Mouse (Mus musculus) heart, embryonic 12.5 days (tissue): Measurements from ENCODE around the gene Nmu. TPM values are rescaled to one million over a fixed set of nuclear protein-coding genes. Genes with fewer than 3 reads are reported as not detected.

ENCODE experiments used
- ATAC-seq: fragments of 200-750 bp; cut with Nextera tagmentation; 2 replicates; pipeline ENCODE4 v1.8.0; 2017; ENCODE audit warnings: moderate TSS enrichment, moderate library complexity; ENCODE audit not compliant: insufficient number of reproducible peaks, low FRiP score
- H3K27ac ChIP-seq: fragments of 300-500 bp; sonication (generic); 2 replicates; pipeline ENCODE4 v1.5.1; 2016; ENCODE audit warnings: mild to moderate bottlenecking, moderate library complexity; ENCODE audit not compliant: poor library complexity, severe bottlenecking
- H3K27me3 ChIP-seq: fragments of 300-500 bp; sonication (generic); replicated peaks from 2 replicates; pipeline ENCODE4 v1.6.1; 2016; ENCODE audit warnings: mild to moderate bottlenecking, moderate library complexity
- H3K36me3 ChIP-seq: fragments of 300-500 bp; sonication (generic); 2 replicates; pipeline ENCODE4 v1.6.1; 2016; ENCODE audit warnings: mild to moderate bottlenecking, moderate library complexity
- H3K4me1 ChIP-seq: fragments of 300-500 bp; sonication (generic); replicated peaks from 2 replicates; pipeline ENCODE4 v1.6.1; 2016; ENCODE audit warnings: mild to moderate bottlenecking
- H3K4me2 ChIP-seq: fragments of 300-500 bp; sonication (generic); 2 replicates; pipeline ENCODE4 v1.6.1; 2016; ENCODE audit warnings: mild to moderate bottlenecking, moderate library complexity
- H3K4me3 ChIP-seq: fragments of 300-500 bp; sonication (generic); 2 replicates; pipeline ENCODE4 v1.5.1; 2016; ENCODE audit warnings: mild to moderate bottlenecking
- H3K9ac ChIP-seq: fragments of 300-500 bp; sonication (generic); 2 replicates; pipeline ENCODE4 v1.6.1; 2016; ENCODE audit warnings: mild to moderate bottlenecking, moderate library complexity
- H3K9me3 ChIP-seq: fragments of 300-500 bp; sonication (generic); replicated peaks from 2 replicates; pipeline ENCODE4 v1.6.1; 2016; ENCODE audit warnings: mild to moderate bottlenecking, moderate library complexity
- WGBS: fragments of 180-500 bp; shearing (Covaris S2); methylation state at CpG from one replicate; pipeline ENCODE4 v1.1.7; 2016; 5-methylcytosine and 5-hydroxymethylcytosine counted together
- polyA plus RNA-seq: library from polyadenylated mRNA; unstranded; fragments of >200 nt; fragmentation: Nextera tagmentation; extraction: Ambion mirVana; gene quantifications from 2 replicates; pipeline ENCODE4 v1.2.1, GENCODE M21; 2016

Nmu gene
- polyA plus RNA-seq, 1 experiment from 2014 or later, result not detected

DNA sequence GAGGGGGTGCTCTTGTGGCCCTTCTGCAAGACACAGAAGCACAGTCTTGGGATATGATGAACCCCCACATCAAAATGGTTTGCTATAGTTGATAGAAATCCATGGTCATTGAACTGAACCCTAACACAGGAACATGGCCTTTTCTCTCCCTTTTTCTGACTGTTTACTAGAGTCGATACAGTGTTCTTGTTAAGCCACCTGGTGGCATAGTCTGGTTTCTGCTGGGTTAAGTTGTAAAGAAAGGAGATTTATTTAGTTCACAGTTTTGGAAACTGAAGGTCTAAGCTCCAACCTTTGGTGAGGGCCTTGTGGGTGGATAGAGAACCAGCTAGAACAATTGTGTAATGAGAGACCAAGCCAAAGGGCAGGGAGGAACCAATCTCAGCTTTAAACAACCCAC lies 3.5 kb downstream of the Nmu start:
- 50% methylated on average over 1 of the region's 1 CpGs for WGBS
- Histone ChIP-seq H3K9me3 (no peaks in the 10 kb centered on the region), H3K4me3 (no peak overlapping the region), H3K36me3 (no peaks in the 10 kb centered on the region), H3K9ac (no peak overlapping the region), H3K4me1 (peaks cover 12% of the 10 kb centered on the region), H3K27me3 (peaks cover 37% of the 10 kb centered on the region), H3K4me2 (no peak overlapping the region), H3K27ac (no peak overlapping the region)
- no peak for ATAC-seq

GRCm38 (mm10) chr5:76351953-76352611 lies 11.5 kb downstream of the Nmu start:
- no peaks in the 10 kb centered on the region for H3K36me3 ChIP-seq
- H3K9me3 ChIP-seq, result no peaks in the 10 kb centered on the region
- no peak overlapping the region for H3K9ac ChIP-seq
- 74% methylated on average over 7 of the region's 7 CpGs for WGBS
- H3K27ac ChIP-seq, result no peak overlapping the region
- H3K4me1 ChIP-seq, result no peaks in the 10 kb centered on the region
- no peak overlapping the region for H3K4me3 ChIP-seq
- no peak for ATAC-seq
- H3K27me3 ChIP-seq, result no peaks in the 10 kb centered on the region
- H3K4me2 ChIP-seq, result no peak overlapping the region

DNA sequence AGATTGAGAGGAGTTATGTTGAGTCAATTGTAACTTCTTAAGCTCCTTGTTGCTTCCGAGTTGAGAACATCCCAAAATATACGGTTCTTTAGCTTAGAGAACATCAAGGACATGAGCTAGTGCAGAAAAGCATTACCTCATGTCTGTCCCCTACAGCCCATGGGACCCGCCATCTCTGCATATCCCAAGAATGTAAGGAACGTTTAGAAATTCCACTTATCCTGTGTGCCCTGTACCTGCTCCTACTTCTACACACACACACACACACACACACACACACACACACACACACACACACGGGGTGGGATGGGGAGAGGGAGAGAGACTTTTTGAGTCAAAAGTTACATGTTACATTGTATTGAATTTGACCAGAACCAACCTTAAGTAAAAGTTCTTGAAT lies 12.1 kb downstream of the Nmu start:
- Histone ChIP-seq H3K4me1 (no peaks in the 10 kb centered on the region), H3K27me3 (no peaks in the 10 kb centered on the region), H3K36me3 (no peaks in the 10 kb centered on the region), H3K4me3 (no peak overlapping the region), H3K9me3 (no peaks in the 10 kb centered on the region), H3K9ac (no peak overlapping the region), H3K27ac (no peak overlapping the region), H3K4me2 (no peak overlapping the region)
- WGBS, result 76% methylated on average over 5 of the region's 5 CpGs
- no peak for ATAC-seq

DNA sequence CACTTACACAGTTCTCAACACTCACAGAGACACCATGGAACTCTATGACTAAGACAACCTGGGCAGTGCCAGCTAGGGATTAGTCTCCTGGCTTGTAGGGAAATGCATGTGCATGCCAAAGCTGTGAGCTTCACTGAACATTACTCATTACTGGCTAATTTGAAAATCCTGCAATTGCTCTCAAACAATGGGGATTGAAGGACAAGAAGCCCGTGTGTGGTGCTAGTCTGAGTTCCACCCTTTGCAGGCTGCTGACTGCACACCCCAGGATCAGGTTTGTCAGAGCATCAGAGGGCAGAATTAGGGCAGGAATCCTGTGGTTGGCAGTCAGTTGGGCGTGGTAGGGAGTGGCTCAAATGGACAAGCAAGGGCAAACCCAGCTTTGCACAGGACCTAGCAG lies 17.5 kb downstream of the Nmu start:
- H3K27me3 ChIP-seq, result no peaks in the 10 kb centered on the region
- H3K4me1 ChIP-seq, result no peaks in the 10 kb centered on the region
- no peaks in the 10 kb centered on the region for H3K36me3 ChIP-seq
- no peak overlapping the region for H3K4me2 ChIP-seq
- no peak overlapping the region for H3K9ac ChIP-seq
- ATAC-seq, result no peak
- H3K9me3 ChIP-seq, result no peaks in the 10 kb centered on the region
- WGBS, result 63% methylated on average over 2 of the region's 2 CpGs
- H3K27ac ChIP-seq, result no peak overlapping the region
- H3K4me3 ChIP-seq, result no peak overlapping the region

DNA sequence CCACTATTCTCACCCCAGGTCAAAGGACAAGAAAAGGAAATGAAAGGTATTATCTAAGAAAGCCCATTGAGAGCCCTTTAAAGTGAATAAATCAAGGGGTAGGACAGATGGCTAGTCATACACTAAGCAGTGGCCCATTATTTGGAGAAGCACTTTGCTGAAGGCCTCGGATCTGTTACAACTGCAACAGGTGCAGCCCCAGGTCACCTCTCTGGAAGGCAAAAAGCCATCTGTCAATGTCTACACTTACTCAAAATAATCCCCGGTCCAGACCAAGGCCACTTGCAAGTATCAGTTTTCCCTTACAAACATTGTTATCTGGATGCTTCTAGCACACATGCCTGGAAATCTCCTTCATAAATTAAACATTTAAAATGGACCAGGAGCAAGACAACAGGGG lies 22.7 kb downstream of the Nmu start:
- 72% methylated on average over 2 of the region's 2 CpGs for WGBS
- Histone ChIP-seq H3K36me3 (no peaks in the 10 kb centered on the region), H3K4me1 (no peaks in the 10 kb centered on the region), H3K27ac (no peak overlapping the region), H3K4me3 (no peak overlapping the region), H3K9ac (no peak overlapping the region), H3K27me3 (no peaks in the 10 kb centered on the region), H3K9me3 (no peaks in the 10 kb centered on the region), H3K4me2 (no peak overlapping the region)
- ATAC-seq, result no peak

DNA sequence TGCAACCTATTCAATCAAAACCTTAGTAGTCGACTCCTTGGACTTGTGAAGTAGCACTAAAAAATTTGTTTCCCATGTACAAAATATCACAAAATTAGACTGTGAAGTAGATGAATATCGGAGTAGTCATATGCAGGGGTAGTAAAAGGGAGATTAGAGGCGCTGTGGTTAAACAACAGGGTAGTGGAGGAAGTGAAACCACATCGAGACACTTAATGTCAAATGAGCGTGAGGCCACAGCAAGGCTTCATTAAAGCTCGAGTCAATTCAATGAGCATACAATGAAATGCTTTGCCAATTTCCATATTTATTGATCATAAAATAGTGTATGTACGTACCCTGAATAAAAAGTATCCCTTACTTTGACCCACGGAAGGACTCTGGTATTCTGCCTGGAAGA lies 26.5 kb downstream of the Nmu start:
- H3K36me3 ChIP-seq, result no peaks in the 10 kb centered on the region
- no peaks in the 10 kb centered on the region for H3K9me3 ChIP-seq
- no peak overlapping the region for H3K27ac ChIP-seq
- WGBS, result 85% methylated on average over 8 of the region's 8 CpGs
- H3K27me3 ChIP-seq, result no peaks in the 10 kb centered on the region
- no peaks in the 10 kb centered on the region for H3K4me1 ChIP-seq
- no peak overlapping the region for H3K4me3 ChIP-seq
- no peak overlapping the region for H3K9ac ChIP-seq
- ATAC-seq, result no peak
- no peak overlapping the region for H3K4me2 ChIP-seq

GRCm38 (mm10) chr5:76333833-76334232 lies 29.8 kb downstream of the Nmu start:
- H3K4me1 ChIP-seq, result no peaks in the 10 kb centered on the region
- WGBS, result 84% methylated on average over 4 of the region's 4 CpGs
- no peak overlapping the region for H3K9ac ChIP-seq

DNA sequence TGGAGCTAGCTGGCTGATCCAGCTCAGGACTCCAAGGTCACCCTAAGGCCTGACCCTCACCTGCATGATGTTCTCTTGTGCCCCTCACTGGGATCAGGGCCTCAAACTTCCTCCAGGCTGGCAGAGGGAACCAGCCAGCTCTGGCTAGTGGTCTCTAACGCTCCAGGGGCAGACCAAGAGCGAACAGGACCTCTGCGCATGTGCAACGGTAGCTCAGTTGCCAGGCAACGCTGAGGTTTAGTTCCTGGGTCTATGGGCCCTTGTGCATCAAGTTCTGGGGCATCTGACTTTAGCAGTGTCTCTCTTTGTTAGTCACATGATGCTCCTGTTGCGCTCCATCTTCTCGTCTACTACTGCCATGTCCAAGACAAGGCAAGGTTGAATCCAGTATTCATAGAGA lies 32.6 kb downstream of the Nmu start, which contains the start of gene Pdcl2:
Pdcl2 (minus strand) TSS at position 204 of the 400 bp plus-strand sequence.
- WGBS, result 86% methylated on average over 7 of the region's 7 CpGs
- H3K27ac ChIP-seq, result no peak within 1 kb of the TSS
- no peaks in the 10 kb centered on the region for H3K27me3 ChIP-seq
- ATAC-seq, result no peak
- no peak within 1 kb of the TSS for H3K4me2 ChIP-seq
- H3K4me3 ChIP-seq, result no peak within 1 kb of the TSS
- H3K9me3 ChIP-seq, result no peaks in the 10 kb centered on the region
- no peak within 1 kb of the TSS for H3K9ac ChIP-seq
- no peaks in the 10 kb centered on the region for H3K36me3 ChIP-seq
- no peaks in the 10 kb centered on the region for H3K4me1 ChIP-seq

More at GRCm38 (mm10) chr5:76333833-76334232, 29.8 kb downstream of the Nmu start:
- Histone ChIP-seq H3K4me2 (no peak overlapping the region), H3K27ac (no peak overlapping the region), H3K27me3 (no peaks in the 10 kb centered on the region), H3K36me3 (no peaks in the 10 kb centered on the region), H3K4me3 (no peak overlapping the region), H3K9me3 (no peaks in the 10 kb centered on the region)
- no peak for ATAC-seq

DNA sequence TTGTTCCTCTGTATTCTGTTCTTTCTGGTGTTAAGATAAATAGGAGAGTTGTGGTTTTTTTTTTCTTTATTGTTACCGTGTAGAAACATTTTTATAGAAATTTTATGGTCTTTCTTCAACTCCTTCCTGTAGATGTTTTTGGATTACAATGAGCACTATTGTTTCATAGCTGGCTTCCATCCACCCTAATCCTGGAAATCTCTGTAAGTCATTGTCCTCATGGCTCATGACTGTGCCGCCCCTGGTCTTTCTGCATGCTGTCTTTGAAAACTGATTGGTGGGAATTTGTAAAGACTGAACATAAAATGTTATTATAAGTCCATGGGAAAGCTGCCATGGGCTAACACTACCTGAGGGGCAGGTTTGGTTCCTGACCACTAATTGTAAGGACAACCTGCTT lies 36.3 kb downstream of the Nmu start:
- Histone ChIP-seq H3K9ac (no peak overlapping the region), H3K36me3 (no peaks in the 10 kb centered on the region), H3K4me2 (no peak overlapping the region), H3K4me1 (no peaks in the 10 kb centered on the region), H3K27ac (no peak overlapping the region), H3K4me3 (no peak overlapping the region), H3K27me3 (no peaks in the 10 kb centered on the region), H3K9me3 (no peaks in the 10 kb centered on the region)
- 65% methylated on average over 2 of the region's 2 CpGs for WGBS
- ATAC-seq, result no peak

DNA sequence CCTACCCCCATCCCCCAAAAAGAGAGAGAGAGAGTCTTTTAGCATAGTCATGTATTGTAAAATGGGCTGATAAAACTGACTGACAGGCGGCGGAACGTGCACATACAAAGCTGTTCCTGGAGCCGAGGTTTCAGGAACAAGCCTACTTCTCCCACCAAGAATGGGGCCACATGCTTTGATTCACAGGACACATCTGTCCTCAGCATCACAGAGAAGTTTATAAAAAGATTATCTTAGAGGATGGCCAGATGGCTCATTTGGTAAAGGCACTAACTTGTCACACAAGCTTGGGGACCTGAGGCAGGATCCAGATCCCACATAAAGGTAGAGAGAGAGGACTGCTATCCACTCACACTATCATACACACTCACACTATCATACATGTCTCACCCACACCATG lies 38.5 kb downstream of the Nmu start:
- Histone ChIP-seq H3K4me1 (no peaks in the 10 kb centered on the region), H3K9me3 (no peaks in the 10 kb centered on the region), H3K9ac (no peak overlapping the region), H3K27ac (no peak overlapping the region), H3K4me2 (no peak overlapping the region), H3K27me3 (no peaks in the 10 kb centered on the region), H3K36me3 (no peaks in the 10 kb centered on the region), H3K4me3 (no peak overlapping the region)
- ATAC-seq, result no peak
- WGBS, result 84% methylated on average over 4 of the region's 4 CpGs

DNA sequence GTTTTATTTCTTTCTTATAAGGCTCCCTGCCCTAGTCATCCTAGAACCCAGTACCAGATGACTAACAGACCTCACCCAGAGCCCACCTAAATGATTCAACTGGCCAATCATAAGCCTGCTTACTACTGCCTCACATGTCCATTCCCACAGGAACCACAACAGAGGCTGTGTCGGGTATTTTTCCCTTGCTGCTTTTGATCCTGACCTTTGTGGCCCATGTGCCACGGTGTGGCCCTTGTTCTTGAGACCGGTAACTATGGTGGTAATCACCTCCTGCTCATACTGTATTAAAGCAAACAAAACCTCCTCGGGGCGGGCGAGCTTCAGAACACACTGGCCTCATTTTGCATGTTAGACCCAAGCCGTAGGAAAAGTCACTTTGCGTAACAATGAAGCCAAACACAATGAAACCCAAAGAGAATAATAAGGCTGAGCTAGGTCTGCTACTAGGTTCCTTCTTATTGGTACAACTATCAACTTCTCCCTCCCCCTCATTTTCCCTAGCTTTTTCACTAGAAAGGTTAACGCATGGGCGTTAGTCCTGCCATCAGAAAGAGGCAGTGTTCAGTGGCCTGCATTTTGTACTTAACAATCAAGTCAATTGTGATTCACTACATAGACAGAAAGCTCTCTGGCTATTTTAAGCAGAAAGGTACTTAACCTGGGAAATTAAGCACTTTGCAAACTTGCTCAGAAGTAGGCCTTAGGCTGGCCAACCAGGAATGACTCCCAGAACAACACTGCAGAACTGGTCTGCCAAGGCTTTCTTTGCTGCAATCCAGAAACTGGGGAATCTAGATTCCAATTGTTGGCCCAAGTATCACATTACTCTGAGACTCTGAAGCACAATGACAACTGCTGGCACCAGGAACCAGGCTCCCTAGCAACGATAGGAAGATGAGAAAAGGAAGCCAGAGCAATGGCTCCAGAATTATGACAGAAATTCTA lies 42.1 kb downstream of the Nmu start:
- Histone ChIP-seq H3K36me3 (no peaks in the 10 kb centered on the region), H3K9ac (no peak overlapping the region), H3K4me3 (no peak overlapping the region), H3K27ac (no peak overlapping the region), H3K4me1 (no peaks in the 10 kb centered on the region), H3K9me3 (no peaks in the 10 kb centered on the region), H3K27me3 (no peaks in the 10 kb centered on the region), H3K4me2 (no peak overlapping the region)
- no peak for ATAC-seq
- 69% methylated on average over 11 of the region's 11 CpGs for WGBS
